Comparison of ENCODE assay signal across 10 mouse cellular contexts in the genomic region with DNA sequence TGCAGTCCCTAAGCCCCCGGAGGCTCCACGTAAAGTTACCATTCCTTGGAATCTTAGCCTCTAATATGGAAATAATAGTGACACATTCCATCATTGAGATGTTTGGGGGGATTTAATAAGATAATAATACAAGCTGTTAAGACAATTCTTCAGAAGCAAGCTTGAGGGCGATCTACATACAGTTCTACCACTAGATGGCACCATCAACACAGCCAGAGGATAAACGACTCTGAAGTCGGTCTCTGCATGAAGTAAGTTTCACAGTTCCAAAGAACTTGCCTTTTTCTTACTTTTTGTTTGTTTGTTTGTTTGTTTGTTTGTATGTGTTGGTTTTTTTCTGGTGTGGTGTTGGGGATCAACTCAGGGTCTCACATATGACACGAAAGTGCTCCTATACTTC. TPM values are rescaled to one million over a fixed set of nuclear protein-coding genes. Genes with fewer than 3 reads are reported as not detected.
DNase-seq lines count a peak whose midpoint lies in the region; ATAC-seq and TF ChIP-seq lines count a peak whose summit lies in the region.
"Had no signal": no experiment of that assay in that cellular context is flagged by ENCODE, and none has a peak within 500 bp of the region (broad histone marks: within the 10 kb centered on the region; RNA-seq: fewer than 3 reads in every experiment).

No protein-coding gene starts in this region.

- peak; percentile 45 for DNase-seq in kidney, adult 9 months
- DNase-seq in kidney, adult 18-20 months: no peak
- peak; percentile 83 for DNase-seq in NIH3T3 (ENCODE audit: low read depth)
- DNase-seq in embryonic facial prominence, embryonic 14.5 days (ENCODE audit: low spot score): peak; percentile 88
- no peak for DNase-seq in spleen, postnatal 4 days (ENCODE audit: low spot score in 2 of 2)

- WGBS in embryonic facial prominence, embryonic 14.5 days: 10% methylated on average over 6 of the region's 6 CpGs

- H3K79me2 ChIP-seq in myocyte (ENCODE audit: control insufficient read depth, insufficient read depth): no peaks in the 10 kb centered on the region

- no peak overlapping the region for H3K4me2 ChIP-seq in embryonic facial prominence, embryonic 14.5 days (ENCODE audit: low read depth, low read length)
- H3K4me2 ChIP-seq in myocyte (ENCODE audit: low read depth): peak overlapping the region; percentile 28
- H3K4me2 ChIP-seq: heart, embryonic 15.5 days; neural tube, embryonic 12.5 days had no signal

- TF ChIP-seq POLR2A in myocyte (IDR thresholded peaks at IDR 0.05; ENCODE audit: insufficient read length, low read depth): no peak

- H3K4me1 ChIP-seq in embryonic facial prominence, embryonic 14.5 days (ENCODE audit: control insufficient read depth, insufficient read depth, low read length): no peaks in the 10 kb centered on the region

- H3K27ac ChIP-seq in embryonic facial prominence, embryonic 14.5 days (replicated peaks; ENCODE audit: low read depth, low read length): no peak overlapping the region
- H3K27ac ChIP-seq: heart, embryonic 15.5 days; neural tube, embryonic 12.5 days had no signal

- no peak overlapping the region for H3K4me3 ChIP-seq in embryonic facial prominence, embryonic 14.5 days (ENCODE audit: low read depth, low read length)
- H3K4me3 ChIP-seq in myocyte: no peak overlapping the region
- H3K4me3 ChIP-seq: heart, embryonic 15.5 days; neural tube, embryonic 12.5 days had no signal

- H3K9me3 ChIP-seq in embryonic facial prominence, embryonic 14.5 days (ENCODE audit: control insufficient read depth, low read length): no peaks in the 10 kb centered on the region
- H3K9me3 ChIP-seq: heart, embryonic 15.5 days; neural tube, embryonic 12.5 days had no signal

- H3K36me3 ChIP-seq in embryonic facial prominence, embryonic 14.5 days (ENCODE audit: control insufficient read depth, insufficient read depth, low read length): no peaks in the 10 kb centered on the region
- H3K36me3 ChIP-seq in myocyte (ENCODE audit: control insufficient read depth, insufficient read depth): no peaks in the 10 kb centered on the region
- H3K36me3 ChIP-seq: heart, embryonic 15.5 days; neural tube, embryonic 12.5 days had no signal

- no peaks in the 10 kb centered on the region for H3K27me3 ChIP-seq in embryonic facial prominence, embryonic 14.5 days (replicated peaks; ENCODE audit: control insufficient read depth, insufficient read depth, low read length)
- H3K27me3 ChIP-seq in myocyte (ENCODE audit: control insufficient read depth, insufficient read depth, insufficient read length): peaks cover 23% of the 10 kb centered on the region

- ATAC-seq in CD4-positive, CD25-positive, alpha-beta regulatory T cell, adult 4 months: peak; percentile 62
- ATAC-seq in embryonic facial prominence, embryonic 14.5 days (ENCODE audit: low read depth): no peak
- ATAC-seq in erythroid progenitor cell, adult 5-6 weeks (replicated peaks; ENCODE audit: low FRiP score, poor library complexity, severe bottlenecking): no peak

- H3ac ChIP-seq in myocyte (ENCODE audit: control insufficient read depth, insufficient read length): no peak overlapping the region

- H3K9ac ChIP-seq in embryonic facial prominence, embryonic 14.5 days (ENCODE audit: low read depth, low read length): no peak overlapping the region
- H3K9ac ChIP-seq: heart, embryonic 15.5 days; neural tube, embryonic 12.5 days had no signal

TF ChIP-seq in myocyte, 11 proteins besides CTCF, POLR2A, EP300 and RAD21:
- TF ChIP-seq MYOG (IDR thresholded peaks at IDR 0.05; ENCODE audit: control insufficient read depth in 1 of 3, insufficient read depth in 1 of 3, insufficient read length in 2 of 3, low read depth in 2 of 3): no peak
- no peak for TF ChIP-seq TCF12 (IDR thresholded peaks at IDR 0.05; ENCODE audit: insufficient read depth, poor library complexity, severe bottlenecking)
- TF ChIP-seq POLR2AphosphoS2 (IDR thresholded peaks at IDR 0.05; ENCODE audit: insufficient read length, low read depth): no peak

RNA-seq across cellular contexts. Expression of a gene that starts 10.4 kb away (rescaled TPM):
- polyA plus RNA-seq in CD4-positive, CD25-positive, alpha-beta regulatory T cell, adult 4 months (2017; shearing (Covaris generic)): not detected
- polyA plus RNA-seq in embryonic facial prominence, embryonic 14.5 days (2014; fragmentation: Nextera tagmentation; extraction: Ambion mirVana): not detected in 2 replicates
- polyA plus RNA-seq in myocyte (2012; fragmentation: generic; extraction: Trizol): under 0.01 TPM
- total RNA-seq in erythroid progenitor cell, adult 5-6 weeks (2015; ENCODE audit: low replicate concordance): not detected in 2 replicates
- not detected in 2 replicates for total RNA-seq in erythroid progenitor cell, adult 5-6 weeks (2017; ENCODE audit: low replicate concordance)
- polyA plus RNA-seq: heart, embryonic 15.5 days had no signal

RNA-seq across cellular contexts. Expression of a gene that starts 31.1 kb away (rescaled TPM):
- 10 to 100 TPM; 30.1 to 39.6 TPM for polyA plus RNA-seq in CD4-positive, CD25-positive, alpha-beta regulatory T cell, adult 4 months (2017; shearing (Covaris generic))
- polyA plus RNA-seq in embryonic facial prominence, embryonic 14.5 days (2014; fragmentation: Nextera tagmentation; extraction: Ambion mirVana): 41.0 and 47.0 TPM in 2 replicates
- 19.2 TPM for polyA plus RNA-seq in myocyte (2012; fragmentation: generic; extraction: Trizol)
- 2.9 TPM in 1 of 2 replicates, not detected in the other for total RNA-seq in erythroid progenitor cell, adult 5-6 weeks (2015; ENCODE audit: low replicate concordance)
- 1.6 and 3.5 TPM in 2 replicates for total RNA-seq in erythroid progenitor cell, adult 5-6 weeks (2017; ENCODE audit: low replicate concordance)

RNA-seq across cellular contexts. Expression of a gene that starts 31.7 kb away (rescaled TPM):
- polyA plus RNA-seq in CD4-positive, CD25-positive, alpha-beta regulatory T cell, adult 4 months (2017; shearing (Covaris generic)): not detected
- 7.7 and 8.2 TPM in 2 replicates for polyA plus RNA-seq in embryonic facial prominence, embryonic 14.5 days (2014; fragmentation: Nextera tagmentation; extraction: Ambion mirVana)
- polyA plus RNA-seq in myocyte (2012; fragmentation: generic; extraction: Trizol): 14.7 TPM
- not detected in 2 replicates for total RNA-seq in erythroid progenitor cell, adult 5-6 weeks (2015; ENCODE audit: low replicate concordance)
- total RNA-seq in erythroid progenitor cell, adult 5-6 weeks (2017; ENCODE audit: low replicate concordance): 0.39 TPM in 1 of 2 replicates, not detected in the other

Comparison
In these comparisons a context has a peak if more than half of its experiments do, and no peak if none do; other contexts are left out.
1. DNase-seq: peak in kidney, adult 9 months (single experiment), NIH3T3 (single experiment) and embryonic facial prominence, embryonic 14.5 days (single experiment); none in kidney, adult 18-20 months (single experiment) and spleen, postnatal 4 days (0 of 2).